Mouse (Mus musculus): ENCODE measurements around the gene Ntrk3.

DNA sequence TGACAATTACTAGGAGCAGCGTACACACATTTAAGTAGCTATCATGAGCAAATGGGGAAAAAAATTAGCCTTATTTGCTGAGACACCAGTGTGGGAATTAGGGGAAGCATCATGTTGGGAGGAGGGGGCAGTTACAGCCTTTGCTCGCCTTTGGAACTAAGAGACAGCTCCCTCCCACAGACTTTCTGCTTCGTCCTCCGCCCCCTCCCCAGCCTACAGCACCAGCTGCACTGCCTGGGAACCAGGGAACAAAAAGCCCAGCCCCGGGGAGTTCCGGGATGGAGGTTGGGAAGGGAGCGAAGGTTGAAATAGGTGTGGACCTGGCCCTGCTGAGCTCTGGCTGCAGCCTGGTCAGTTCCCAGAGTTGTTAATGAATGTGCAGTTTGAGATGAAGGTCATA lies 151.9 kb downstream of the Ntrk3 start:
- no peak for TF ChIP-seq POLR2A (IDR thresholded peaks at IDR 0.05; ENCODE audit: borderline replicate concordance, extremely low read depth, low read depth, low read length)
- TF ChIP-seq CTCF (IDR thresholded peaks at IDR 0.05; ENCODE audit: insufficient read depth, low read length), result no peak

Measured in lung, adult 2 months (tissue).